8 mouse cellular contexts compared by ENCODE assay signal in genomic region chr8:88696721-88697641, GRCm38 (mm10). TPM values are rescaled to one million over a fixed set of nuclear protein-coding genes. Genes with fewer than 3 reads are reported as not detected.
DNase-seq lines count a peak whose midpoint lies in the region; ATAC-seq lines count a peak whose summit lies in the region.

Gene Cyld (plus strand): TSS chr8:88697028.

- H3K27me3 ChIP-seq in heart, embryonic 10.5 days (ENCODE audit: insufficient read depth, poor library complexity, severe bottlenecking), result 0 out of 2 replicates have a peak, but pooled peaks cover 8% of the 10 kb centered on the region
- H3K27me3 ChIP-seq in kidney, embryonic 15.5 days, result no peaks in the 10 kb centered on the region

- no peaks in the 10 kb centered on the region for H3K36me3 ChIP-seq in heart, embryonic 10.5 days
- no peaks in the 10 kb centered on the region for H3K36me3 ChIP-seq in kidney, embryonic 15.5 days

- WGBS in heart, embryonic 10.5 days, result under 1% methylated on average over 79 of the region's 80 CpGs
- under 1% methylated on average over 80 of the region's 80 CpGs for WGBS in kidney, embryonic 15.5 days

- H3K9ac ChIP-seq in kidney, embryonic 15.5 days, result peak within 1 kb of the TSS; percentile 76

- peak; percentile 97 to 98 for DNase-seq in B cell, adult 2 months
- peak; percentile 100 for DNase-seq in brain, adult 2 months (ENCODE audit: low read depth, low spot score)
- peak; percentile 100 for DNase-seq in heart, embryonic 10.5 days (ENCODE audit: low spot score)
- DNase-seq in liver, result peak; percentile 99
- peak; percentile 97 to 98 for DNase-seq in spleen, postnatal 4 days (ENCODE audit: low spot score in 2 of 2)

- peak within 1 kb of the TSS; percentile 89 for H3K27ac ChIP-seq in heart, embryonic 10.5 days
- H3K27ac ChIP-seq in kidney, embryonic 15.5 days, result peak within 1 kb of the TSS; percentile 76

- peak; percentile 98 for ATAC-seq in erythroblast, adult 5-6 weeks (replicated peaks; ENCODE audit: low FRiP score, poor library complexity, severe bottlenecking)
- ATAC-seq in kidney, embryonic 15.5 days (replicated peaks; ENCODE audit: low FRiP score), result peak; percentile 100
- ATAC-seq in monocyte, adult 5-6 weeks (replicated peaks; ENCODE audit: insufficient number of reproducible peaks, low FRiP score, low TSS enrichment, poor library complexity, severe bottlenecking), result peak; percentile 93

- peaks cover 12% of the 10 kb centered on the region; the same call in 1 of the 2 replicates for H3K4me1 ChIP-seq in heart, embryonic 10.5 days
- H3K4me1 ChIP-seq in kidney, embryonic 15.5 days, result peaks cover 18% of the 10 kb centered on the region

- H3K9me3 ChIP-seq in heart, embryonic 10.5 days, result no peaks in the 10 kb centered on the region
- no peaks in the 10 kb centered on the region for H3K9me3 ChIP-seq in kidney, embryonic 15.5 days (replicated peaks)

- H3K4me2 ChIP-seq in kidney, embryonic 15.5 days, result peak within 1 kb of the TSS; percentile 67

- H3K4me3 ChIP-seq in heart, embryonic 10.5 days, result peak within 1 kb of the TSS; percentile 85
- H3K4me3 ChIP-seq in kidney, embryonic 15.5 days (replicated peaks), result peak within 1 kb of the TSS; percentile 91

RNA-seq across cellular contexts. Expression of gene Cyld, which starts in this region (rescaled TPM):
- total RNA-seq in erythroblast, adult 5-6 weeks (2015; ENCODE audit: low replicate concordance), result 5.4 and 12.1 TPM in 2 replicates
- 11.9 and 14.5 TPM in 2 replicates for total RNA-seq in erythroblast, adult 5-6 weeks (2017; ENCODE audit: low replicate concordance)
- 8.9 and 10.3 TPM in 2 replicates for polyA plus RNA-seq in heart, embryonic 10.5 days (2016; fragmentation: Nextera tagmentation; extraction: Ambion mirVana)
- 13.2 and 13.9 TPM in 2 replicates for polyA plus RNA-seq in kidney, embryonic 15.5 days (2015; fragmentation: Nextera tagmentation; extraction: Ambion mirVana)
- total RNA-seq in monocyte, adult 5-6 weeks (2017), result 102 to 118 TPM (median 103 TPM) in 3 replicates

Comparison
In these comparisons a context has a peak if more than half of its experiments do, and no peak if none do; other contexts are left out.
1. Peak in every context shown above with its lines: DNase-seq, ATAC-seq, H3K4me3 ChIP-seq and H3K27ac ChIP-seq.